Mouse (Mus musculus): ENCODE data around the gene Gpr180. TPM values are rescaled to one million over a fixed set of nuclear protein-coding genes. Genes with fewer than 3 reads are reported as not detected.

The Gpr180 gene
- polyA plus RNA-seq, 1 experiment from 2014 or later: 35.4 TPM

- WGBS: 27% methylated on average over 5 of the region's 5 CpGs
- ATAC-seq (ENCODE audit: insufficient number of reproducible peaks, low FRiP score): no peak
- no peak overlapping the region for H3K27ac ChIP-seq (ENCODE audit: poor library complexity, severe bottlenecking)
- H3K4me2 ChIP-seq: no peak overlapping the region
- no peaks in the 10 kb centered on the region for H3K36me3 ChIP-seq
- H3K4me1 ChIP-seq (replicated peaks): no peaks in the 10 kb centered on the region
- H3K4me3 ChIP-seq: no peak overlapping the region
- 0 out of 2 replicates have a peak, but pooled peaks cover 3% of the 10 kb centered on the region for H3K9me3 ChIP-seq (replicated peaks)
- no peak overlapping the region for H3K9ac ChIP-seq
- peaks cover 29% of the 10 kb centered on the region for H3K27me3 ChIP-seq (replicated peaks)
Observed at GRCm38 (mm10) chr14:118209642-118210041, 72.7 kb downstream of the Gpr180 start.

- H3K27me3 ChIP-seq (replicated peaks): peaks cover 40% of the 10 kb centered on the region
- 65% methylated on average over 15 of the region's 15 CpGs for WGBS
- no peak overlapping the region for H3K27ac ChIP-seq (ENCODE audit: poor library complexity, severe bottlenecking)
Observed at GRCm38 (mm10) chr14:118212188-118212804, 75.3 kb downstream of the Gpr180 start.

More at GRCm38 (mm10) chr14:118212188-118212804, 75.3 kb downstream of the Gpr180 start:
- H3K4me2 ChIP-seq: no peak overlapping the region
- no peaks in the 10 kb centered on the region for H3K36me3 ChIP-seq
- no peak overlapping the region for H3K4me3 ChIP-seq
- H3K9ac ChIP-seq: no peak overlapping the region
- no peaks in the 10 kb centered on the region for H3K4me1 ChIP-seq (replicated peaks)
- H3K9me3 ChIP-seq (replicated peaks): 0 out of 2 replicates have a peak, but pooled peaks cover 2% of the 10 kb centered on the region
- ATAC-seq (ENCODE audit: insufficient number of reproducible peaks, low FRiP score): no peak

Other genes with a start within 250 kb of the Gpr180 start
- gene Dct, start 84.9 kb upstream of the Gpr180 start, polyA plus RNA-seq (2016; fragmentation: Nextera tagmentation; extraction: Ambion mirVana): 0.79 and 0.82 TPM in 2 replicates
- gene Tgds, start 4.4 kb upstream of the Gpr180 start, polyA plus RNA-seq (2016; fragmentation: Nextera tagmentation; extraction: Ambion mirVana): 34.7 and 35.3 TPM in 2 replicates
- gene Sox21, start 99.9 kb downstream of the Gpr180 start, polyA plus RNA-seq (2016; fragmentation: Nextera tagmentation; extraction: Ambion mirVana): 0.05 TPM in 1 of 2 replicates, not detected in the other
- not detected in 2 replicates for gene Gm9376, start 129.8 kb downstream of the Gpr180 start, polyA plus RNA-seq (2016; fragmentation: Nextera tagmentation; extraction: Ambion mirVana)

Data from heart, embryonic 12.5 days (tissue).